Mouse (Mus musculus) cerebellum, adult 11 months (tissue): ENCODE results near the gene Fnip2.
"Not testable (repeated sequence)": the region's sequence is repeated elsewhere in the genome, so short reads cannot be mapped to it uniquely, and the experiment has no call there.

Experiments
- DNase-seq: peaks from one replicate; pipeline ENCODE4 v3.0.0; 2022

Gene Fnip2

GRCm38 (mm10) chr3:79567703-79568362 is at the start of gene Fnip2:
Fnip2 (minus strand) TSS chr3:79567796.
- DNase-seq: peak; percentile 89

- no peak for DNase-seq
These were observed 42.3 kb upstream of the Fnip2 start for GRCm38 (mm10) chr3:79609886-79610285.

- no peak for DNase-seq
These were observed 27.9 kb upstream of the Fnip2 start for GRCm38 (mm10) chr3:79595468-79595867.

- DNase-seq: no peak
These were observed 24.3 kb upstream of the Fnip2 start for GRCm38 (mm10) chr3:79591793-79592471.

GRCm38 (mm10) chr3:79590863-79591792 is 23.5 kb upstream of the Fnip2 start, which contains the start of gene Ppid:
Ppid (plus strand) TSS chr3:79591342.
- peak; percentile 60 for DNase-seq

- no peak for DNase-seq
These were observed 22.1 kb upstream of the Fnip2 start for GRCm38 (mm10) chr3:79589671-79590070.

GRCm38 (mm10) chr3:79586804-79587203 is 19.2 kb upstream of the Fnip2 start:
- peak; percentile 89 for DNase-seq

- no peak for DNase-seq
These were observed 12.4 kb upstream of the Fnip2 start for GRCm38 (mm10) chr3:79579891-79580575.

GRCm38 (mm10) chr3:79578164-79578563 is 10.6 kb upstream of the Fnip2 start:
- DNase-seq: no peak

GRCm38 (mm10) chr3:79577606-79578005 is 10.0 kb upstream of the Fnip2 start:
- DNase-seq: no peak

- no peak for DNase-seq
These were observed 9.3 kb upstream of the Fnip2 start for GRCm38 (mm10) chr3:79576865-79577264.

- DNase-seq: no peak
These were observed 8.8 kb upstream of the Fnip2 start for GRCm38 (mm10) chr3:79576468-79576816.

GRCm38 (mm10) chr3:79575576-79576467 is 8.2 kb upstream of the Fnip2 start:
- DNase-seq: no peak

GRCm38 (mm10) chr3:79574336-79574735 is 6.7 kb upstream of the Fnip2 start:
- no peak for DNase-seq

GRCm38 (mm10) chr3:79573376-79573775 is 5.8 kb upstream of the Fnip2 start:
- not testable (repeated sequence) for DNase-seq

GRCm38 (mm10) chr3:79572399-79572798 is 4.8 kb upstream of the Fnip2 start:
- DNase-seq: no peak

- DNase-seq: no peak
These were observed 1.7 kb upstream of the Fnip2 start for GRCm38 (mm10) chr3:79569351-79569681.

GRCm38 (mm10) chr3:79568629-79569350 is 1.2 kb upstream of the Fnip2 start:
- DNase-seq: no peak

GRCm38 (mm10) chr3:79566716-79567691 is 592 bp downstream of the Fnip2 start:
- DNase-seq: no peak
